Mouse (Mus musculus) small intestine, adult 2 months (tissue): ENCODE results near the gene Ugt1a6b. TPM values are rescaled to one million over a fixed set of nuclear protein-coding genes. Genes with fewer than 3 reads are reported as not detected.

Experiments used
- H3K27ac ChIP-seq: fragments of 200-500 bp; 2 replicates; pipeline ENCODE4 v1.5.1; 2012; ENCODE audit warnings: low read depth, low read length, control low read depth, inconsistent platforms; ENCODE audit not compliant: insufficient read depth
- H3K27me3 ChIP-seq: fragments of 200-500 bp; 2 replicates; pipeline ENCODE4 v1.6.1; 2012; ENCODE audit warnings: mild to moderate bottlenecking, moderate library complexity, low read length, inconsistent platforms; ENCODE audit not compliant: control insufficient read depth, insufficient read depth
- H3K36me3 ChIP-seq: fragments of 200-500 bp; 2 replicates; pipeline ENCODE4 v1.6.1; 2012; ENCODE audit warnings: mild to moderate bottlenecking, low read length, control low read depth, inconsistent platforms; ENCODE audit not compliant: control insufficient read depth, insufficient read depth
- H3K4me1 ChIP-seq: fragments of 200-500 bp; 2 replicates; pipeline ENCODE4 v1.6.1; 2012; ENCODE audit warnings: low read length, inconsistent platforms, mixed read lengths; ENCODE audit not compliant: control insufficient read depth, insufficient read depth, insufficient read length
- H3K4me3 ChIP-seq: fragments of 200-500 bp; 2 replicates; pipeline ENCODE4 v1.5.1; 2012; ENCODE audit warnings: low read depth, mild to moderate bottlenecking, control low read depth, inconsistent platforms, low read length, moderate library complexity
- CTCF ChIP-seq: fragments of 200-500 bp; IDR thresholded peaks from 2 replicates; pipeline ENCODE4 v1.5.1; 2012; ENCODE audit warnings: low read depth, mild to moderate bottlenecking, control low read depth, inconsistent platforms, low read length, moderate library complexity, mixed read lengths; ENCODE audit not compliant: insufficient replicate concordance, insufficient read length; ENCODE audit errors: extremely low read depth
- POLR2A ChIP-seq: fragments of 200-500 bp; IDR thresholded peaks from 2 replicates; pipeline ENCODE4 v1.6.1; 2012; ENCODE audit warnings: low read depth, mild to moderate bottlenecking, control low read depth, inconsistent platforms, low read length, moderate library complexity
- WGBS: fragments of 180-500 bp; shearing (Covaris S2); methylation state at CpG from one replicate; pipeline ENCODE4 v1.1.7; 2018; 5-methylcytosine and 5-hydroxymethylcytosine counted together
- polyA plus RNA-seq: library from polyadenylated mRNA; depleted of rRNA; stranded (reverse); fragments of >200 nt; gene quantifications from 2 replicates; pipeline ENCODE4 v1.2.3, GENCODE M21; 2012

The Ugt1a6b gene
- polyA plus RNA-seq, 1 experiment, result 2.7 TPM

DNA sequence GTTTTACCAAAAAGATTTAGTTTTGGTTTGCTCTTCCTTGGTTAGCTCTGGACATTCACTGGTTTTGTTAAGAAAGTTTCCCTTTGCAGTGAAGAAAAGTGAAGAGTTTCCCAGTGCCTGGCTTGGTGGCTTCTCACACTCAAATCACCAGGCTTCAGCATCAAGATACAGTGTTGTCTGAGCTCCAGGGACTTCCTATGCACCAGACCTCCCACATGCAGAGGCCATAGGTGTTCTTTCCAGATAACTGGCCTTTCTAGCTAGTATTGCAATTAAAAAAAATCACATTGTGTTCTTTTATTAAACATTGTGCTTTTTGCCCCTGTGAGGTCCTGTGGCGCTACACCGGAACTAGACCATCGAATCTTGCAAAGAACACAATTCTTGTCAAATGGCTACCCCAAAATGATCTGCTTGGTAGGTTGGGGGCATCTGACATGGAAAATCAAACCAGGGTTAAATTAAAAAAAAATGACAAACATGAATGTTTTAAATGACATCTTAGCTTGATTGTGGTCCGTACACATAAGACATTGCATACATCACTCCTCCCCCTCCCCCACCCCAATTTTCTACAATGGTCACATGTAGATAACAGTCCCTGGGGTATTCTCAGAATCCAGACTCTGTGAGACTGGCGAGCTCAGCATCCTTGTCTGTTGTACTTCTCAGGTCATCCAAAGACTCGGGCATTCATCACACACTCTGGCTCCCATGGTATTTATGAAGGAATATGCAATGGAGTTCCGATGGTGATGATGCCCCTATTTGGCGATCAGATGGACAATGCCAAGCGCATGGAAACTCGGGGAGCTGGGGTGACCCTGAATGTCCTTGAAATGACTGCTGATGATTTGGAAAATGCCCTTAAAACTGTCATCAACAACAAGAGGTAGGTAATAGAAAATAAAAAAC is 112.7 kb downstream of the Ugt1a6b start:
- TF ChIP-seq CTCF (no peak), POLR2A (no peak)
- Histone ChIP-seq H3K4me1 (peaks cover 15% of the 10 kb centered on the region; the same call in 1 of the 2 replicates), H3K27ac (no peak overlapping the region), H3K36me3 (peaks cover 8% of the 10 kb centered on the region), H3K4me3 (no peak overlapping the region), H3K27me3 (no peaks in the 10 kb centered on the region)
- WGBS, result 74% methylated on average over 10 of the region's 10 CpGs

DNA sequence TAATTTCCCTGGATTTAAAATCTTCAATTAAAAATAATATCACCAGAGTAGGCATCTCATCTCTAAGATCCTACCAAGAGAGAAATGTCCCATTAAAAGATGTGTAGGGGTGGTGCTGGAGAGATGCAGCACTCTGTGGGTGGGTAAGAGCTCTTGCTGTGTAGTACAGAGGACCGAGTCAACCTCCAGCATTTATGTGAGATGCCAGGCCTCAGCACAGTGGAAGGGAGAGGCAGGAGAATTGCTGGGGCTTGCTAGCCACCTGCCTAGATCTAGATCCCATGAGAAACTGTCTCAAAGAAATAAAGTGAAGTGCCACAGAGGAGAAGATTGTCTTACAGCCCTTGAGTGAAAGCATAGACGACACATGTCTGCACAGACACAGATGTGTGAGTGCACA is 113.5 kb downstream of the Ugt1a6b start:
- Histone ChIP-seq H3K4me3 (no peak overlapping the region), H3K36me3 (peaks cover 8% of the 10 kb centered on the region), H3K27ac (no peak overlapping the region), H3K4me1 (peaks cover 12% of the 10 kb centered on the region; the same call in 1 of the 2 replicates), H3K27me3 (no peaks in the 10 kb centered on the region)
- TF ChIP-seq CTCF (no peak), POLR2A (no peak)
- WGBS, result 61% methylated on average over 2 of the region's 2 CpGs

DNA sequence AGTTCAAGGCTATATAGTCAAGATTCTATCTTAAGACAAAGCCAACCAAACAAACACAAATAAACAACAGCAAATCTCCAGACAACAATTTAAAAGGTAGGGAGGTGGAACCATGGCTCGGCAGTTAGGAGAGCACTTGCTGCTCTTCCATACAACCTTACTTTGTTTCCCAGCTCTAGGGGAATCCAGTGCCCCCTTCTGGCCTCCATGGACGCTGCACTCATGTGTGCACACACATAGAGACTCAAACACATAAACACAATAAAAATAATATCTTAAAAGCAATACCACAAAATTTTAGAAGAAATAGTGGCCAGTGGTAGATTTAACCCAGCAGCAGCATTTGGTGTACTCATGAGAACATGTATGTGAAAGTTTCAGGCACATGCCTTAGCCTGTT is 114.1 kb downstream of the Ugt1a6b start:
- TF ChIP-seq POLR2A (no peak), CTCF (no peak)
- Histone ChIP-seq H3K36me3 (peaks cover 8% of the 10 kb centered on the region), H3K4me3 (no peak overlapping the region), H3K4me1 (peaks cover 9% of the 10 kb centered on the region; the same call in 1 of the 2 replicates), H3K27me3 (no peaks in the 10 kb centered on the region), H3K27ac (no peak overlapping the region)
- 65% methylated on average over 2 of the region's 2 CpGs for WGBS

DNA sequence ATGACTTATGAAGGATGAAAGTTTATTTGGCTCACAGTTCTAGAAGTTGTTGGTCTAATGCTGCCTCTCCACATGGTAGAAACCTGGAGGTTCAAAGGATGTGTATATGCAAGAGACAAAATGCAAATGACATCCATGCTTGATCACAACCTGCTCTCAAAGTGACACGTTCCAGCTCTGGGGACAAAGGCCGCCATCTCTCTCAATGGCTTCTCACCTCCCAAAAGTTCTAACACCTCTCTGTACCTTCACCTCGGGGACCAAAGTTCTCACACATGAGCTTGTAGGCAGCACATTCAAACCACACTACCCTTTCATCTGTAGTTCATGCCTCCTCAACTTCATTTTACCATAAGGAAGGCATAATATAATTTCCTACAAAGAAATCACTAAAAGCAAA is 114.5 kb downstream of the Ugt1a6b start:
- H3K4me3 ChIP-seq, result no peak overlapping the region
- no peak for TF ChIP-seq POLR2A
- TF ChIP-seq CTCF, result no peak
- H3K27ac ChIP-seq, result no peak overlapping the region
- H3K4me1 ChIP-seq, result peaks cover 7% of the 10 kb centered on the region; the same call in 1 of the 2 replicates
- H3K27me3 ChIP-seq, result no peaks in the 10 kb centered on the region
- WGBS, result 42% methylated on average over 3 of the region's 3 CpGs
- peaks cover 8% of the 10 kb centered on the region for H3K36me3 ChIP-seq

DNA sequence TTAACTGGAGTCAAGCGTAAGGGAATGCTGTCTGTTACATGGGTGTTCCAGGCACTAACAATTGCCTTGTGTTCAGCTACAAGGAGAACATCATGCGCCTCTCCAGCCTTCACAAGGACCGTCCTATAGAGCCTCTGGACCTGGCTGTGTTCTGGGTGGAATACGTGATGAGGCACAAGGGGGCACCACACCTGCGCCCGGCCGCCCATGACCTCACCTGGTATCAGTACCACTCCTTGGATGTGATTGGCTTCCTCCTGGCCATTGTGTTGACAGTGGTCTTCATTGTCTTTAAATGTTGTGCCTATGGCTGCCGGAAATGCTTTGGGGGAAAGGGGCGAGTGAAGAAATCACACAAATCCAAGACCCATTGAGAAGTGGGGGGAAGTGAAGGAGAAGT is 115.0 kb downstream of the Ugt1a6b start:
- WGBS, result 79% methylated on average over 9 of the region's 9 CpGs
- no peak for TF ChIP-seq CTCF
- no peak for TF ChIP-seq POLR2A
- H3K27ac ChIP-seq, result no peak overlapping the region
- H3K27me3 ChIP-seq, result no peaks in the 10 kb centered on the region
- peaks cover 8% of the 10 kb centered on the region for H3K36me3 ChIP-seq
- peaks cover 7% of the 10 kb centered on the region; the same call in 1 of the 2 replicates for H3K4me1 ChIP-seq
- no peak overlapping the region for H3K4me3 ChIP-seq

DNA sequence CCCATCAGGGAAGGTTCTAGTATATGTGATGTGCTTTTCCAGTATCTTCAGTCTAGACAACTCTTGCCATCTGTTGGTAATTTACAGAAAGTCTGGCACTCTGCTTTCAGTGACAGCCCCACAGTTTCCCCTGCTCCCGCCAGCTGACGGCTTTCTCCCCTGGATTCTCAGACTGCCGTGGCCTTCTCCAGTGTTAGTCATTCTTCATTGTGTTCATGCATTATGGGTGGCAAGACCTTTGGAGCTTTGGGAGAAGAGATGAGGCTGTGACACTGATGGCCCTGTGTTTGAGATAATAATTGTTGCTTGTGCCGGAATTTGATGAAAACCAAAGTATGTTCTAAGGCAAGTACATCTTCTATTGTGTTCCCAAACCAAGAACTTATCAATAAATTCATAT is 115.5 kb downstream of the Ugt1a6b start:
- TF ChIP-seq CTCF (no peak), POLR2A (no peak)
- 50% methylated on average over 4 of the region's 4 CpGs for WGBS
- H3K4me1 ChIP-seq, result peaks cover 7% of the 10 kb centered on the region; the same call in 1 of the 2 replicates
- H3K4me3 ChIP-seq, result no peak overlapping the region
- H3K36me3 ChIP-seq, result peaks cover 8% of the 10 kb centered on the region
- H3K27ac ChIP-seq, result no peak overlapping the region
- no peaks in the 10 kb centered on the region for H3K27me3 ChIP-seq

DNA sequence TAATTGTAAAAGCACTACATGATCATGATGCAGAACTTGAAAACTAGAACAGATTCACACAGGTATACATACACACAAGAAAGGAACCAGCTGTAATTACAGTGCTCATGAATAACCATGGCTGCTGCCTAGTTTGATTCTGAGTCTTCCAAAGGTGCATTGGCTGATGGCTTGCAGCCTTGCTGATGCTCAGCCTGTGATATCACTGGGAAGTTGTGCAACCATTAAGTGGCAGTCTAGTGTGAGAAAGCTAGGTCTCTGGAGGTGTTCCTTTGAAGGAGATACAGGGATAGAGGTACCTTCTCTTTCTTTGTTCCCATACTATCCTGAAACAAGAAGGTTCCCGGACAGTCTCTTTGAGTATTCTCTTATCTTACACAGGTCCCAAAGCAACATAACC is 116.0 kb downstream of the Ugt1a6b start:
- no peak overlapping the region for H3K4me3 ChIP-seq
- H3K27me3 ChIP-seq, result no peaks in the 10 kb centered on the region
- peaks cover 8% of the 10 kb centered on the region for H3K36me3 ChIP-seq
- TF ChIP-seq CTCF, result no peak
- no peak for TF ChIP-seq POLR2A
- peaks cover 2% of the 10 kb centered on the region; the same call in 1 of the 2 replicates for H3K4me1 ChIP-seq
- WGBS, result 18% methylated on average over 1 of the region's 1 CpGs
- H3K27ac ChIP-seq, result no peak overlapping the region
